Mouse (Mus musculus) Patski (cell line): ENCODE results near the gene 9130213A22Rik. TPM values are rescaled to one million over a fixed set of nuclear protein-coding genes. Genes with fewer than 3 reads are reported as not detected.

Source experiments
- ATAC-seq: fragments of 100-300 bp; one replicate; pipeline ENCODE4 v1.8.0; 2021
- CTCF ChIA-PET: fragments of 350-600 bp; sonication (Branson Sonifier 250); formaldehyde crosslinking; loops from one replicate; lab custom pipeline; 2022; ENCODE audit warnings: inconsistent platforms; lab: Charles Lee
- POLR2A ChIA-PET: fragments of 350-600 bp; sonication (Branson Sonifier 250); formaldehyde crosslinking; loops from one replicate; lab custom pipeline; 2022; ENCODE audit warnings: antibody characterized with exemption, inconsistent platforms; lab: Charles Lee
- DNase-seq: peaks from one replicate; pipeline ENCODE4 v3.0.0-alpha.2; 2011; ENCODE audit warnings: low read depth, low spot score
- H3K27me3 ChIP-seq: fragments of 371-371 bp; one replicate; pipeline ENCODE4 v1.5.1; 2021
- CTCF ChIP-seq: fragments of 100-300 bp; IDR thresholded peaks from one replicate; pipeline ENCODE4 v1.5.1; 2021
- in situ Hi-C: fragments of 300-500 bp; cut with MboI; formaldehyde crosslinking; loops from 3 replicates; pipeline ENCODE4 v1.11.1; 2018; ENCODE audit warnings: low pct_unique_long_range_greater_than_20kb, mixed read lengths
- polyA plus RNA-seq: library from polyadenylated mRNA; unstranded; gene quantifications from one replicate; pipeline ENCODE4 v1.2.3, GENCODE M21; 2021

The 9130213A22Rik gene
- polyA plus RNA-seq, 1 experiment from 2014 or later: 0.96 TPM

- no peak for TF ChIP-seq CTCF
- no peaks in the 10 kb centered on the region for H3K27me3 ChIP-seq
- ATAC-seq: peak; percentile 31
- DNase-seq: no peak
- in situ Hi-C loops: no loop called here
- CTCF ChIA-PET: interaction anchor here (1.3 to 1.6 kb wide), 2 partner anchors 25 to 54 kb away, joined by 4 to 6 read pairs; no protein-coding TSS in a partner anchor
- POLR2A ChIA-PET: interaction anchor here (1.0 kb wide), 1 partner anchor 55 kb away, joined by 7 read pairs; no protein-coding TSS in a partner anchor
These were observed 4.4 kb downstream of the 9130213A22Rik start for GRCm38 (mm10) chr11:69117737-69118695.

GRCm38 (mm10) chr11:69116843-69117242 lies 5.5 kb downstream of the 9130213A22Rik start:
- no peaks in the 10 kb centered on the region for H3K27me3 ChIP-seq
- ATAC-seq (no peak), DNase-seq (no peak)
- in situ Hi-C loops: no loop called here
- CTCF ChIA-PET: no interaction called here
- POLR2A ChIA-PET: interaction anchor here (0.7 kb wide), 1 partner anchor 17 kb away, joined by 3 read pairs; no protein-coding TSS in a partner anchor
- no peak for TF ChIP-seq CTCF

GRCm38 (mm10) chr11:69114621-69115020 lies 7.8 kb downstream of the 9130213A22Rik start:
- in situ Hi-C loops: no loop called here
- no peak for DNase-seq

GRCm38 (mm10) chr11:69114018-69114417 lies 8.4 kb downstream of the 9130213A22Rik start:
- no peaks in the 10 kb centered on the region for H3K27me3 ChIP-seq
- CTCF ChIA-PET: interaction anchor here (1.4 to 2.5 kb wide), 3 partner anchors 19 to 54 kb away, joined by 4 to 7 read pairs (median 5); partner anchors contain the start of genes Borcs6 and Per1
- POLR2A ChIA-PET: no interaction called here
- in situ Hi-C loops: no loop called here
- ATAC-seq (no peak), DNase-seq (no peak)
- TF ChIP-seq CTCF: no peak

More at GRCm38 (mm10) chr11:69114621-69115020, 7.8 kb downstream of the 9130213A22Rik start:
- ChIA-PET POLR2A (no interaction called here), CTCF (interaction anchor here (1.4 kb wide), 1 partner anchor 55 kb away, joined by 4 read pairs; the partner anchor contains the start of gene Borcs6)
- no peak for ATAC-seq
- TF ChIP-seq CTCF: no peak
- no peaks in the 10 kb centered on the region for H3K27me3 ChIP-seq

GRCm38 (mm10) chr11:69111865-69112264 lies 10.5 kb downstream of the 9130213A22Rik start:
- ATAC-seq (no peak), DNase-seq (no peak)
- no peak for TF ChIP-seq CTCF
- CTCF ChIA-PET: interaction anchor here (1.4 to 2.5 kb wide), 2 partner anchors 9 to 45 kb away, joined by 5 to 7 read pairs; no protein-coding TSS in a partner anchor
- in situ Hi-C loops: no loop called here
- no peaks in the 10 kb centered on the region for H3K27me3 ChIP-seq
- POLR2A ChIA-PET: interaction anchor here (3.2 kb wide), 1 partner anchor 11 kb away, joined by 16 read pairs; no protein-coding TSS in a partner anchor

- no peak for ATAC-seq
- in situ Hi-C loops: no loop called here
- CTCF ChIA-PET: interaction anchor here (1.4 to 1.8 kb wide), 2 partner anchors 8 to 14 kb away, joined by 5 read pairs; no protein-coding TSS in a partner anchor
- H3K27me3 ChIP-seq: no peaks in the 10 kb centered on the region
- no peak for TF ChIP-seq CTCF
- no peak for DNase-seq
- POLR2A ChIA-PET: interaction anchor here (1.0 to 3.2 kb wide), 3 partner anchors 11 to 17 kb away, joined by 3 to 16 read pairs (median 4); no protein-coding TSS in a partner anchor
These were observed 11.2 kb downstream of the 9130213A22Rik start for GRCm38 (mm10) chr11:69111051-69111810.

GRCm38 (mm10) chr11:69110319-69111046 lies 11.9 kb downstream of the 9130213A22Rik start:
- no peaks in the 10 kb centered on the region for H3K27me3 ChIP-seq
- ChIA-PET CTCF (interaction anchor here (0.7 to 1.8 kb wide), 3 partner anchors 13 to 44 kb away, joined by 3 to 5 read pairs (median 4); partner anchors contain the start of gene Per1), POLR2A (interaction anchor here (1.0 to 3.2 kb wide), 4 partner anchors 10 to 43 kb away, joined by 3 to 16 read pairs (median 4); no protein-coding TSS in a partner anchor)
- no peak for DNase-seq
- TF ChIP-seq CTCF: no peak
- in situ Hi-C loops: no loop called here
- no peak for ATAC-seq

GRCm38 (mm10) chr11:69109032-69109900 lies 13.1 kb downstream of the 9130213A22Rik start:
- no peak for TF ChIP-seq CTCF
- no peak for DNase-seq
- no peak for ATAC-seq
- ChIA-PET CTCF (interaction anchor here (0.9 to 1.8 kb wide), 4 partner anchors 8 to 17 kb away, joined by 3 to 5 read pairs (median 4); partner anchors contain the start of gene Per1), POLR2A (interaction anchor here (1.1 to 3.2 kb wide), 2 partner anchors 9 to 42 kb away, joined by 3 to 16 read pairs; no protein-coding TSS in a partner anchor)
- in situ Hi-C loops: no loop called here
- H3K27me3 ChIP-seq: no peaks in the 10 kb centered on the region
